Mouse (Mus musculus): ENCODE data around the gene Kmt2a. TPM values are rescaled to one million over a fixed set of nuclear protein-coding genes. Genes with fewer than 3 reads are reported as not detected.

The Kmt2a gene
- polyA plus RNA-seq, 1 experiment, result 5.6 TPM

- H3K36me3 ChIP-seq (ENCODE audit: control insufficient read depth, insufficient read depth), result peaks cover 94% of the 10 kb centered on the region
- no peaks in the 10 kb centered on the region for H3K79me3 ChIP-seq (ENCODE audit: low read depth)
- no peaks in the 10 kb centered on the region for H3K27me3 ChIP-seq (ENCODE audit: control insufficient read depth, insufficient read depth, insufficient read length)
- H3ac ChIP-seq (ENCODE audit: control insufficient read depth, insufficient read length, low read depth), result no peak overlapping the region
- TF ChIP-seq FOSL1 (IDR thresholded peaks at IDR 0.05; ENCODE audit: insufficient read depth, low read length, poor library complexity, severe bottlenecking) (no peak), CEBPB (IDR thresholded peaks at IDR 0.05; ENCODE audit: low read depth) (no peak), MAX (IDR thresholded peaks at IDR 0.05) (no peak), MYOD1 (IDR thresholded peaks at IDR 0.05; ENCODE audit: control insufficient read depth, insufficient read length, low read depth) (no peak), MYOG (IDR thresholded peaks at IDR 0.05; ENCODE audit: control insufficient read depth, extremely low read depth, insufficient read length) (no peak), USF1 (IDR thresholded peaks at IDR 0.05; ENCODE audit: low read depth) (no peak), CTCF (IDR thresholded peaks at IDR 0.05; ENCODE audit: control insufficient read depth, insufficient read depth, insufficient read length) (no peak)
- H3K4me3 ChIP-seq (ENCODE audit: insufficient read depth, poor library complexity, severe bottlenecking), result no peak overlapping the region
- no peaks in the 10 kb centered on the region for H3K79me2 ChIP-seq (ENCODE audit: control insufficient read depth, insufficient read depth)
Observed at GRCm38 (mm10) chr9:44817522-44817921, 63.6 kb downstream of the Kmt2a start.

GRCm38 (mm10) chr9:44814179-44814578, 66.9 kb downstream of the Kmt2a start:
- H3K27me3 ChIP-seq (ENCODE audit: control insufficient read depth, insufficient read depth, insufficient read length), result no peaks in the 10 kb centered on the region
- H3K79me3 ChIP-seq (ENCODE audit: low read depth), result no peaks in the 10 kb centered on the region
- H3ac ChIP-seq (ENCODE audit: control insufficient read depth, insufficient read length, low read depth), result no peak overlapping the region
- TF ChIP-seq CTCF (IDR thresholded peaks at IDR 0.05; ENCODE audit: control insufficient read depth, insufficient read depth, insufficient read length) (no peak), MYOD1 (IDR thresholded peaks at IDR 0.05; ENCODE audit: control insufficient read depth, insufficient read length, low read depth) (no peak), CEBPB (IDR thresholded peaks at IDR 0.05; ENCODE audit: low read depth) (no peak), USF1 (IDR thresholded peaks at IDR 0.05; ENCODE audit: low read depth) (no peak), MAX (IDR thresholded peaks at IDR 0.05) (no peak), MYOG (IDR thresholded peaks at IDR 0.05; ENCODE audit: control insufficient read depth, extremely low read depth, insufficient read length) (no peak), FOSL1 (IDR thresholded peaks at IDR 0.05; ENCODE audit: insufficient read depth, low read length, poor library complexity, severe bottlenecking) (no peak)
- no peak overlapping the region for H3K4me3 ChIP-seq (ENCODE audit: insufficient read depth, poor library complexity, severe bottlenecking)
- H3K36me3 ChIP-seq (ENCODE audit: control insufficient read depth, insufficient read depth), result peaks cover 93% of the 10 kb centered on the region
- H3K79me2 ChIP-seq (ENCODE audit: control insufficient read depth, insufficient read depth), result no peaks in the 10 kb centered on the region

GRCm38 (mm10) chr9:44810316-44810715, 70.8 kb downstream of the Kmt2a start:
- peaks cover 94% of the 10 kb centered on the region for H3K36me3 ChIP-seq (ENCODE audit: control insufficient read depth, insufficient read depth)
- no peak overlapping the region for H3ac ChIP-seq (ENCODE audit: control insufficient read depth, insufficient read length, low read depth)
- H3K27me3 ChIP-seq (ENCODE audit: control insufficient read depth, insufficient read depth, insufficient read length), result no peaks in the 10 kb centered on the region
- H3K4me3 ChIP-seq (ENCODE audit: insufficient read depth, poor library complexity, severe bottlenecking), result no peak overlapping the region
- H3K79me3 ChIP-seq (ENCODE audit: low read depth), result no peaks in the 10 kb centered on the region
- no peak for TF ChIP-seq MAX (IDR thresholded peaks at IDR 0.05)
- TF ChIP-seq USF1 (IDR thresholded peaks at IDR 0.05; ENCODE audit: low read depth), result no peak
- no peak for TF ChIP-seq MYOD1 (IDR thresholded peaks at IDR 0.05; ENCODE audit: control insufficient read depth, insufficient read length, low read depth)
- TF ChIP-seq FOSL1 (IDR thresholded peaks at IDR 0.05; ENCODE audit: insufficient read depth, low read length, poor library complexity, severe bottlenecking), result no peak
- TF ChIP-seq MYOG (IDR thresholded peaks at IDR 0.05; ENCODE audit: control insufficient read depth, extremely low read depth, insufficient read length), result no peak
- TF ChIP-seq CEBPB (IDR thresholded peaks at IDR 0.05; ENCODE audit: low read depth), result no peak
- TF ChIP-seq CTCF (IDR thresholded peaks at IDR 0.05; ENCODE audit: control insufficient read depth, insufficient read depth, insufficient read length), result no peak
- H3K79me2 ChIP-seq (ENCODE audit: control insufficient read depth, insufficient read depth), result no peaks in the 10 kb centered on the region

- peaks cover 78% of the 10 kb centered on the region for H3K36me3 ChIP-seq (ENCODE audit: control insufficient read depth, insufficient read depth)
- H3K79me3 ChIP-seq (ENCODE audit: low read depth), result no peaks in the 10 kb centered on the region
- no peaks in the 10 kb centered on the region for H3K27me3 ChIP-seq (ENCODE audit: control insufficient read depth, insufficient read depth, insufficient read length)
- TF ChIP-seq MAX (IDR thresholded peaks at IDR 0.05) (no peak), USF1 (IDR thresholded peaks at IDR 0.05; ENCODE audit: low read depth) (no peak), FOSL1 (IDR thresholded peaks at IDR 0.05; ENCODE audit: insufficient read depth, low read length, poor library complexity, severe bottlenecking) (no peak), CEBPB (IDR thresholded peaks at IDR 0.05; ENCODE audit: low read depth) (no peak), MYOG (IDR thresholded peaks at IDR 0.05; ENCODE audit: control insufficient read depth, extremely low read depth, insufficient read length) (no peak), CTCF (IDR thresholded peaks at IDR 0.05; ENCODE audit: control insufficient read depth, insufficient read depth, insufficient read length) (no peak), MYOD1 (IDR thresholded peaks at IDR 0.05; ENCODE audit: control insufficient read depth, insufficient read length, low read depth) (no peak)
- H3K4me3 ChIP-seq (ENCODE audit: insufficient read depth, poor library complexity, severe bottlenecking), result no peak overlapping the region
- H3ac ChIP-seq (ENCODE audit: control insufficient read depth, insufficient read length, low read depth), result no peak overlapping the region
- no peaks in the 10 kb centered on the region for H3K79me2 ChIP-seq (ENCODE audit: control insufficient read depth, insufficient read depth)
Observed at GRCm38 (mm10) chr9:44807778-44808177, 73.3 kb downstream of the Kmt2a start.

- TF ChIP-seq MAX (IDR thresholded peaks at IDR 0.05), result no peak
- TF ChIP-seq FOSL1 (IDR thresholded peaks at IDR 0.05; ENCODE audit: insufficient read depth, low read length, poor library complexity, severe bottlenecking), result no peak
- TF ChIP-seq CTCF (IDR thresholded peaks at IDR 0.05; ENCODE audit: control insufficient read depth, insufficient read depth, insufficient read length), result no peak
- TF ChIP-seq MYOD1 (IDR thresholded peaks at IDR 0.05; ENCODE audit: control insufficient read depth, insufficient read length, low read depth), result no peak
- TF ChIP-seq USF1 (IDR thresholded peaks at IDR 0.05; ENCODE audit: low read depth), result no peak
- no peak for TF ChIP-seq MYOG (IDR thresholded peaks at IDR 0.05; ENCODE audit: control insufficient read depth, extremely low read depth, insufficient read length)
- no peak for TF ChIP-seq CEBPB (IDR thresholded peaks at IDR 0.05; ENCODE audit: low read depth)
- Histone ChIP-seq H3K79me3 (ENCODE audit: low read depth) (no peaks in the 10 kb centered on the region), H3K4me3 (ENCODE audit: insufficient read depth, poor library complexity, severe bottlenecking) (no peak overlapping the region), H3K27me3 (ENCODE audit: control insufficient read depth, insufficient read depth, insufficient read length) (no peaks in the 10 kb centered on the region), H3ac (ENCODE audit: control insufficient read depth, insufficient read length, low read depth) (no peak overlapping the region), H3K36me3 (ENCODE audit: control insufficient read depth, insufficient read depth) (peaks cover 72% of the 10 kb centered on the region), H3K79me2 (ENCODE audit: control insufficient read depth, insufficient read depth) (no peaks in the 10 kb centered on the region)
Observed at GRCm38 (mm10) chr9:44807141-44807540, 74.0 kb downstream of the Kmt2a start.

- Histone ChIP-seq H3ac (ENCODE audit: control insufficient read depth, insufficient read length, low read depth) (no peak overlapping the region), H3K27me3 (ENCODE audit: control insufficient read depth, insufficient read depth, insufficient read length) (no peaks in the 10 kb centered on the region), H3K79me3 (ENCODE audit: low read depth) (no peaks in the 10 kb centered on the region), H3K36me3 (ENCODE audit: control insufficient read depth, insufficient read depth) (peaks cover 58% of the 10 kb centered on the region), H3K79me2 (ENCODE audit: control insufficient read depth, insufficient read depth) (no peaks in the 10 kb centered on the region), H3K4me3 (ENCODE audit: insufficient read depth, poor library complexity, severe bottlenecking) (no peak overlapping the region)
- TF ChIP-seq MYOD1 (IDR thresholded peaks at IDR 0.05; ENCODE audit: control insufficient read depth, insufficient read length, low read depth), result no peak
- no peak for TF ChIP-seq MYOG (IDR thresholded peaks at IDR 0.05; ENCODE audit: control insufficient read depth, extremely low read depth, insufficient read length)
- no peak for TF ChIP-seq FOSL1 (IDR thresholded peaks at IDR 0.05; ENCODE audit: insufficient read depth, low read length, poor library complexity, severe bottlenecking)
Observed at GRCm38 (mm10) chr9:44805536-44805935, 75.6 kb downstream of the Kmt2a start.

Measured in C2C12 (cell line).